Mouse (Mus musculus): ENCODE measurements around the gene Ube2r2. TPM values are rescaled to one million over a fixed set of nuclear protein-coding genes. Genes with fewer than 3 reads are reported as not detected.

The Ube2r2 gene
- total RNA-seq, 2 experiments from 2014 or later, result 77.6 to 78.2 TPM

- no peak for DNase-seq (ENCODE audit: low spot score in 2 of 2)
Observed at GRCm38 (mm10) chr4:41116817-41117216, 18.7 kb upstream of the Ube2r2 start.

DNA sequence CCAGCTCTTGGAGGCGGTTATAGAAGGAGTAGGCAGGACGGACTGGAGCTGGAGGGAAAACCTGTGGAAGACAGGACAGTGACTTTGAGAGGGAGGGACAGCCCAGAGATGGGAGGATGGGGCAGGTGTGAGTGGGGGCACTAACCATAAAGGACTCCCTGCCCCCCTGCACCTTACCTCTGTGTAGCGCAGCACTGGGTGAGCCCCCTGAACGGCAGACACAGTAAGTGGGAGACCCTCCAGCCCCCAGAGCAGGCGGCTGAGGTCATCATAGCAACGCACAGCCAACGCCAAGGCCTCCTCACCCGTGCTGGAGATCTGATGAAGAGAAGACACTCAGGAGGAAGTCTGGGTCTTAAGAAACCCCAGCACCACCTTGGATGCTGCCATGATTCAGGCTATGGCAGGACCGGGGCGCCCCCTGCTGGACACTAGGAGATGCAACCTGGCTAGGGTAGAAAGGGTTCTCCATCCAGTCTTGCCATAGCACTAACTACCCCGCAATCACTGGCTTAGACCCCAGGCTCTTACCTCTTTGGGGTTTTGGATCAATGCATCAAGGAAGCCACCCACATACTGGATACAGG is 16.7 kb upstream of the Ube2r2 start:
- peak; percentile 46 to 53 for DNase-seq (ENCODE audit: low spot score in 2 of 2)

- DNase-seq (ENCODE audit: low spot score in 2 of 2), result peak; percentile 97 to 100
Observed at GRCm38 (mm10) chr4:41124180-41124951, 11.2 kb upstream of the Ube2r2 start, which contains the start of gene Nol6. Gene Nol6 (minus strand): TSS chr4:41124455.

- peak in 1 of 2 experiments; percentile 55 for DNase-seq (ENCODE audit: low spot score in 2 of 2)
Observed at GRCm38 (mm10) chr4:41129406-41129805, 6.1 kb upstream of the Ube2r2 start.

GRCm38 (mm10) chr4:41129836-41130235 is 5.7 kb upstream of the Ube2r2 start:
- DNase-seq (ENCODE audit: low spot score in 2 of 2), result no peak

DNA sequence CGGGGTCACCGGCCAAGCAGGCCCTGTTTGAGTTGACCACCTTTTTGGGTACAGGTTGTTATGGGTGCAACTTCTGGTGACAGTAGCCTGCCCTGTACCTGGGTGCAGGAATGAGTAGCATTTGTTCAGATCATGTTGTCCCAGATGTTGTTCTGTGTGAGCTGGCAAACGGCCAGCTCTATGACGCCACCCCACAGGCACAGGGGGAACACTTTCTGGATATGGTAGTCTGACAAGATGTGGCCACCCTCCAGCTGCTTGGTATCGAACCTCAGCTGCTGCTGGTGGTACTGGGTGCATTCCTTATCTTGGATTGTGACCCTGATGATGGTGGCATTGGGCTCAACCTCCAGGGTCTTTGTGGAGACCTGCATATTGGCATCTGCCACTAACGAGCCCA is 3.1 kb upstream of the Ube2r2 start:
- no peak for DNase-seq (ENCODE audit: low spot score in 2 of 2)

GRCm38 (mm10) chr4:41133529-41134291 is 1.8 kb upstream of the Ube2r2 start:
- no peak for DNase-seq (ENCODE audit: low spot score in 2 of 2)

- peak; percentile 67 to 68 for DNase-seq (ENCODE audit: low spot score in 2 of 2)
Observed at GRCm38 (mm10) chr4:41134935-41135710, 420 bp upstream of the Ube2r2 start.

DNA sequence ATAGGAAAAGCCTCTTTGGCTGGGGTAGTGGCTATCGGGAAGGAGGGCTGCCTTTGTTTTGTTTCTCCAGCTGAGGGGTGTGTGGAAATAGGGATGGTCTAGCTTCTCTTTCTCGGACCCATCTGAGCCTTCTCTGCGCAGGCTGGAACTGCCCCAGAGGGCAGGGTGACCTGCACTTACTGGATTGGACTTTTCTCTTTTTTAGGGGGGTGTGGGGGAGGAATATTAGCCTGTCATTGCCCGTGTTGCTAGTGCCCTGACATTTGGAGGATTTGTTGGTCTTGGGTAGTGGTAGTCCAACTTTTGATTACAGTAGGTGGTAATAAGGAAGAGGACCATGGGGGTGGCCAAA is 887 bp downstream of the Ube2r2 start:
- peak; percentile 24 to 32 for DNase-seq (ENCODE audit: low spot score in 2 of 2)

GRCm38 (mm10) chr4:41136811-41137210 is 1.3 kb downstream of the Ube2r2 start:
- no peak for DNase-seq (ENCODE audit: low spot score in 2 of 2)

- DNase-seq (ENCODE audit: low spot score in 2 of 2), result no peak
Observed at GRCm38 (mm10) chr4:41140174-41140875, 4.8 kb downstream of the Ube2r2 start.

DNA sequence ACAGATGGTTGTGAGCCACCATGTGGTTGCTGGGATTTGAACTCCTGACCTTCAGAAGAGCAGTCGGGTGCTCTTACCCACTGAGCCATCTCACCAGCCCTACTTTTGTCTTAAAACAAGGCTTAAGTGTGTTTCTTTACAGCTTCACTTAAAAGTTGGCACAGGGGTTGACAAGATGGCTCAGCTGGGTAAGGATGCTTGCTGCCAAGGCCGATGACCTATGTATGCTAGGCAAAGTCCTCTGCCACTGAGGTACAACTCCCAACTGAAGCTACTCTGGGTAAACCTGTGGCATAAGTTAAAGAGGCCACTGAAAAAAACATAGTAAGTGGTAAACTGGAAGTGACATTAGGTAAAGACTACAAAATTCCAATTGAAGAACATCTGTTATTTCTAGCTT is 7.1 kb downstream of the Ube2r2 start:
- no peak for DNase-seq (ENCODE audit: low spot score in 2 of 2)

- DNase-seq (ENCODE audit: low spot score in 2 of 2), result no peak
Observed at GRCm38 (mm10) chr4:41149891-41150290, 14.3 kb downstream of the Ube2r2 start.

- DNase-seq (ENCODE audit: low spot score in 2 of 2), result no peak
Observed at GRCm38 (mm10) chr4:41151186-41151585, 15.6 kb downstream of the Ube2r2 start.

DNA sequence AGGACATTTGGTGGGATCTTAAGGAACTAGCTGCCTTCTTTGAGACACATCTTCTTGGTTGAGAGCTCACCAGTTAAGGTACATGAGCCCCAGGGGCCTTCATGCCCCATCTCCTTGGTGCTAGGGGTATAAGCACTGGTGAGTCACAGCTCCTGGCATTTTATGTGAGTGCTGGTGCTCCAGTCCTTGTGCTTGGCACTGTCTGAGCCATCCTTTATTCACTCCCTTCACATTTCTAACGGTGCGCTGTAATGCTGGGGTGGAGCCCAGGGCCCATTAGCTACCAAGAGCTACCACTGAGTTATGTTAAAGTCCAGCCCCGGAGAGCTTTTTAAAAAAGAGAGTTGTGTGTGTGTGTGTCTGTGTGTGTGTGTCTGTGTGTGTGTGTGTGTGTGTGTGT is 17.6 kb downstream of the Ube2r2 start:
- no peak for DNase-seq (ENCODE audit: low spot score in 2 of 2)

GRCm38 (mm10) chr4:41156961-41157360 is 21.4 kb downstream of the Ube2r2 start:
- DNase-seq (ENCODE audit: low spot score in 2 of 2), result no peak

DNA sequence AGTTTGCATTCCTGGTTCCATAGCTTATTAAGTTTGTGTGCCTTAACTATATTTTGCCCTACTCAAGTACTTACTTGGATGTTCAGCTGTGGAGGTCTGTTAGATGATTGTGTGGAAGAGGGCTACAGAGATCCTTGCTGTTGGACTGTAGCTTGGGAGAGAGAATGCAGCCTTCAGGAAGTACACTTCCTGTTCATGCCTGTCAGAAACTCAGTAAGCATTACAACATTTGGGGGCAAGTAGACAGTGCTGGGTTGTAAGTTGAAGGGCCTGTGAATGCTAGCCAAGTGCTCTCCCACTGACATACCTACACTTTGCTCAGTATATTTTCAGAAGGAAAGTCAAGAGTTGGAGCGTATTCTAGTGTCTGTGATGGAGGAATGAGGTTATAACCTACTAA is 22.7 kb downstream of the Ube2r2 start:
- no peak for DNase-seq (ENCODE audit: low spot score in 2 of 2)

DNA sequence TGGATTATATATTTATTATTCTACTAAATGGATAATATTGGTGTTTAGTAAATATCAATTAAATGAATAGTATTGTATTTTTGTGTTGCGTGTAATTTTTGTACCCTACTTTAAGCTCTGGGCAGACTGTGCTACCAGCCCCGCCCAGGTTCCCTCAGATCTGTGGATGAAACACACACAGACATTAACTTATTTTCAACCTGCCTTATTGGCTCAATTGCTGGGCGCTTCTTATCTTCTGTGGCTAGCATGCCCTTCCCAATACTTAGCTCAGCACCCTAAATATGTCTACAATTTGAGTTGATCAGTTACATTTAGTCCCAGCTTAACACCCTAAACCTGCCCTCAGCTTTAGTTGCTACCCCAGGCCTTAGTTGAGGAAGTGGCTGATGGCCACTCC is 25.7 kb downstream of the Ube2r2 start:
- DNase-seq (ENCODE audit: low spot score in 2 of 2), result no peak

- DNase-seq (ENCODE audit: low spot score in 2 of 2), result no peak
Observed at GRCm38 (mm10) chr4:41164974-41165373, 29.4 kb downstream of the Ube2r2 start.

GRCm38 (mm10) chr4:41165693-41166475 is 30.3 kb downstream of the Ube2r2 start:
- peak; percentile 76 to 90 for DNase-seq (ENCODE audit: low spot score in 2 of 2)

Measured in layer of hippocampus, postnatal 14 days (tissue).